Mouse (Mus musculus) hindbrain, embryonic 10.5 days (tissue): ENCODE results near the gene Tmcc1. TPM values are rescaled to one million over a fixed set of nuclear protein-coding genes. Genes with fewer than 3 reads are reported as not detected.

Source experiments
- DNase-seq: peaks from one replicate; pipeline ENCODE4 v3.0.0-alpha.2; 2017; ENCODE audit warnings: low spot score
- H3K27ac ChIP-seq: fragments of 300-500 bp; sonication (generic); 2 replicates; pipeline ENCODE4 v1.5.1; 2016; ENCODE audit warnings: mild to moderate bottlenecking, moderate library complexity
- H3K27me3 ChIP-seq: fragments of 300-500 bp; sonication (generic); 2 replicates; pipeline ENCODE4 v1.6.1; 2016; ENCODE audit warnings: mild to moderate bottlenecking; ENCODE audit not compliant: poor library complexity, insufficient read depth, severe bottlenecking
- H3K36me3 ChIP-seq: fragments of 300-500 bp; sonication (generic); 2 replicates; pipeline ENCODE4 v1.6.1; 2016; ENCODE audit warnings: mild to moderate bottlenecking, moderate library complexity
- H3K4me1 ChIP-seq: fragments of 300-500 bp; sonication (generic); replicated peaks from 2 replicates; pipeline ENCODE4 v1.6.1; 2016; ENCODE audit warnings: mild to moderate bottlenecking
- H3K4me3 ChIP-seq: fragments of 300-500 bp; sonication (generic); 2 replicates; pipeline ENCODE4 v1.5.1; 2016; ENCODE audit warnings: mild to moderate bottlenecking, moderate library complexity
- H3K9me3 ChIP-seq: fragments of 300-500 bp; sonication (generic); 2 replicates; pipeline ENCODE4 v1.6.1; 2016; ENCODE audit warnings: mild to moderate bottlenecking, moderate library complexity
- WGBS: fragments of 180-500 bp; shearing (Covaris S2); methylation state at CpG from one replicate; pipeline ENCODE4 v1.1.7; 2016; 5-methylcytosine and 5-hydroxymethylcytosine counted together
- polyA plus RNA-seq: library from polyadenylated mRNA; unstranded; fragments of >200 nt; fragmentation: Nextera tagmentation; extraction: Ambion mirVana; gene quantifications from 2 replicates; pipeline ENCODE4 v1.2.1, GENCODE M21; 2016

The Tmcc1 gene
- polyA plus RNA-seq, 1 experiment from 2014 or later = 17.9 TPM

DNA sequence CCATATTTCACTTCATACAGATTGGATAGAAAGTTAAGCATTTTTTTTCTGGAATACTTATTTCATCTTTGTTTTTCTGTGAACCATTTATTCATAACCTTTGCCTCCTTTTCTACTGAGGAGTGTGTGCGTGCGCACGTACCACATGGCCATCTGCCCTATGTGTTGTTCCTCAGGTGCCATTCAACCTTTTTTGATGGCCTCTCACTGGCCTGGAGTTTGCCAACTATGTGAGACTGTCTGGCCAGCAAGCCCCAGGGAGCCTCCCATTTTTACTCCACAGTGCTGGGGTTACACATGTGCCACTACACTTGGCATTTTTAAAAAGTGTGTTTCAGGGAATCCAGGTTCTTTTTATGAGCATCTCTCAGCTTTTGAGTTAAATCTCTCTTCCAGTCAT is 177.4 kb downstream of the Tmcc1 start:
- Histone ChIP-seq H3K4me1 (peaks cover 6% of the 10 kb centered on the region), H3K27me3 (no peaks in the 10 kb centered on the region), H3K9me3 (no peaks in the 10 kb centered on the region), H3K4me3 (no peak overlapping the region), H3K36me3 (peaks cover 21% of the 10 kb centered on the region), H3K27ac (no peak overlapping the region)
- no peak for DNase-seq
- WGBS = 94% methylated on average over 3 of the region's 3 CpGs

DNA sequence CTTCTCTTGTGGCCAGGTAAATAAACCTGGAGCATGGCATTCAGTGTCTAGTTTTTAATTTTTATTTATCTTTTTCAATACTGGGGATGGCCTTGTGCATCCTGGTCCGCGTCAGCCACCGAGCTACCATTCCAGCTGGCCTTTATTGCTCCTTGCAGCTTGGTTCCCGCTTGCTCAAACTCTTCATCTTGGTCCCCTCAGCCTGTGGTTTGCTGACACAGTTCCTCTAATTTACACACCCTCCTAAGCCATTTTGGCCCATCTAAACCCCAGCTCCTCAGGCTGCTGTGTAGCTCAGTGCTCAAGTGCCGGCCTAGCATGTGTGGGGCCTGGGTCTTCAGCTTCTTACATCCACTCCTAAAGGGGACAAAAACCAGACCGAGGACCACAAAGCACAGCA is 179.2 kb downstream of the Tmcc1 start:
- no peaks in the 10 kb centered on the region for H3K27me3 ChIP-seq
- H3K4me1 ChIP-seq = peaks cover 6% of the 10 kb centered on the region
- WGBS = 91% methylated on average over 6 of the region's 6 CpGs
- no peaks in the 10 kb centered on the region for H3K9me3 ChIP-seq
- H3K27ac ChIP-seq = no peak overlapping the region
- 0 out of 2 replicates have a peak, but pooled peaks cover 5% of the 10 kb centered on the region for H3K36me3 ChIP-seq
- no peak for DNase-seq
- no peak overlapping the region for H3K4me3 ChIP-seq

DNA sequence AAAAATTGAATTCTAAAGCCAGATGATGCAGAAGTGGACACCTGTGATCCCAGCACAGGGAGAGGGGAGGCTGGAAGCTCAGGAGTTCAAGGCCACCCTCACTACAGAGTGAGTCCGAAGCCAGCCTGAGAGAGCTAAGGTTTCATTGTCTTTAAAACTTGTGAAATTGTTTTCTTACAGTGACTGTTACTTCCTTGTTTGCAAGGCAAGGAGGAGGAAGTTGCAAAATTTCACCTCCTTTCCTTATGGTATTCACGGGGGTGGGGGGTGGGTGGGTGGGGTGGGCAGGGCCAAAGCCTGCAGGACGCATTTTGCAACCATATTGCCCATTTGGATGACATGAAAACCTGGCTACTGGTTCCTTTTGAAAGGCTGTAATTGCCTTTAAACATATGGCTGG is 179.6 kb downstream of the Tmcc1 start:
- 77% methylated on average over 3 of the region's 3 CpGs for WGBS
- no peak overlapping the region for H3K27ac ChIP-seq
- H3K9me3 ChIP-seq = no peaks in the 10 kb centered on the region
- peaks cover 6% of the 10 kb centered on the region for H3K4me1 ChIP-seq
- 0 out of 2 replicates have a peak, but pooled peaks cover 1% of the 10 kb centered on the region for H3K36me3 ChIP-seq
- no peak for DNase-seq
- H3K4me3 ChIP-seq = no peak overlapping the region
- H3K27me3 ChIP-seq = no peaks in the 10 kb centered on the region

DNA sequence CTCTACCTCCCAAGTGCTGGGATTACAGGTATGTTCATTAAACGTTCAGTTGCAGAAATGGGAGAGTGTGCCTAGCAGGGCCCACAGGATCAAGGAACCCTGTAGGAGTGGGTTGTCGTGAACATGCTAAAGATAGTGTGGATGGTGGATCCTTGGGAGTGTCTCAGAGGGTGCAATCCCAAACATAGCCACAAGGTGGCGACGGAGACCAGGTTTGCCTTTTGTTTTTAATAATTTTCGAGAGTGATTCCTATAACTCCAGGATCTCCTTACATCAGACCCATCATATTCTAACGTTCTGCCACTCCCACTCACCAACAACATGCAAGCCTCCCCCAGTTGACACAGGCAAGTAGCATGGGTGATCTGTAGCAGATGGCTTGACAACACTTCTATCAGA is 182.7 kb downstream of the Tmcc1 start:
- H3K27me3 ChIP-seq = peaks cover 15% of the 10 kb centered on the region; the same call in 1 of the 2 replicates
- no peak overlapping the region for H3K4me3 ChIP-seq
- 6% methylated on average over 6 of the region's 6 CpGs for WGBS

DNA sequence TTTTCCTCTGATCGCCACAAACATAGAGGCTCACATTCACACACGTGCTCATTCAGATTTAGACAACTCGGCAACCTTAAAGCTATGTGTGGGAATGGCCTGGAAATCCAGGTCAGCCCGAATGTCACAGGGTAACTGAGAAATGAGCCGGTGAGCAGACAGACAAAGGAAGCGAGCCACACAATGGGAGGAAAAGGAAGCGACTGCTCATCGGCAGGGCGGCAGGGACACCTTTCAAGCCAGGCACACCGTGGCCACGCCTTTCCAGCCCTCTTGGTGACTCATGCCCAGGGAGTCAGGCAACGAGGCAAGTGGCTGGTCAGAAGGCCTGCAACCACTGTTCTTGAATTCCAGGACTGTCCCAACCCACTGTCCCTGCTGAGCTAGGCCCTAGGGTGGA is 183.9 kb downstream of the Tmcc1 start:
- DNase-seq = no peak
- 50% methylated on average over 12 of the region's 12 CpGs for WGBS
- Histone ChIP-seq H3K36me3 (no peaks in the 10 kb centered on the region), H3K9me3 (no peaks in the 10 kb centered on the region), H3K4me3 (no peak overlapping the region), H3K27me3 (peaks cover 15% of the 10 kb centered on the region; the same call in 1 of the 2 replicates), H3K4me1 (peaks cover 38% of the 10 kb centered on the region), H3K27ac (no peak overlapping the region)

More for the DNA sequence above, 182.7 kb downstream of the Tmcc1 start:
- Histone ChIP-seq H3K27ac (no peak overlapping the region), H3K4me1 (peaks cover 31% of the 10 kb centered on the region), H3K36me3 (no peaks in the 10 kb centered on the region), H3K9me3 (no peaks in the 10 kb centered on the region)
- peak; percentile 82 for DNase-seq

DNA sequence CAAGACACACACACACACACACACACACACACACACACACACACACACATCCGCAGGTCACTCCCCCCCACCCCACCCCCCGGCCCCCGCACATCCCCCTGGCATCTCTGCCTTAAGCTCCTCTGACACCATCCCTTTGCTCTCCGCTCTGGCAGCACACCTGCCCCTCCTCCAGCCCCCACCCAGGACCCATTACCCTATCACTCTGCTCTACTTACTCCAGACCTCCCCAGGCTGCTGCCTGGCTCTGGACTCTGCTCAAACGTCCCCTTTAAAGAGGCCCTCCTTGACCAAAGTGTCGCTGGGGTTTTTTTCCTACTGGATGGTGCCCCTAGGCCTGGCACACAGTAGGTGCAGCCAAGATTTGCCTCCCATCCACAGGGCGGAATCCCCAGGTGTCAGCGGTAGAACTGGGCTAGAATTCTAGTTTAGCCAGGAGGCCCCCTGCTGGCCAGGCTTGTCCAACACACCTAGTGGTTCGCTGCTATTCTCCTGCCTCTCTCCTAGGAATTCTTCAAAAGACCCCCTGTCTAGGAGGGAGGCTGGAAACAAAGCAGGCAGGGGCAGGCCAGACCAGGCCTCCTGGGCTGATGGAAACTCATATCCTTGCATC is 185.6 kb downstream of the Tmcc1 start:
- 25% methylated on average over 9 of the region's 9 CpGs for WGBS
- H3K9me3 ChIP-seq = no peaks in the 10 kb centered on the region
- H3K4me1 ChIP-seq = peaks cover 52% of the 10 kb centered on the region
- H3K4me3 ChIP-seq = no peak overlapping the region
- H3K27me3 ChIP-seq = peaks cover 17% of the 10 kb centered on the region; the same call in 1 of the 2 replicates
- H3K27ac ChIP-seq = no peak overlapping the region; the same call in 1 of the 2 replicates
- DNase-seq = peak; percentile 75
- no peaks in the 10 kb centered on the region for H3K36me3 ChIP-seq

DNA sequence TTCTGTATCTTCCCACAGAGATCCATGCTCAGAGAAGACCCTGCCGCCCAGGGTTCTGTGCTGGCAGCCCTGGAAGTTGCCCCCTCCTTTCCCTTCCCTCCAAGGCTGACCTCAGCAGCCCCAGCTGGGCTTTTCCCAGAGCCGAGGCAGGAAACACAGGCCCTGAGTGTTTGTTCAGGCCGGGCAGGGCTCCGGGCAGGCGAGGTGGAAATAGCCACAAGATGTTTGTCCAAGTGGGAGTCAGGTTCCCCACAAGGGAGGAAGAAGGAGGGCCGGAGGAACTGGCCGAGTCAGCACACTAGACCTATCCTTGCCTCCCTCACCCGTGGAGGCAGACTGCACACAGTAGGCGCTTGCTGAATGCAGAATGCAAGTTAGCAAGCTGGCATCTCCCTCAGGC is 186.6 kb downstream of the Tmcc1 start:
- Histone ChIP-seq H3K27me3 (peaks cover 18% of the 10 kb centered on the region; the same call in 1 of the 2 replicates), H3K36me3 (no peaks in the 10 kb centered on the region), H3K4me1 (peaks cover 57% of the 10 kb centered on the region), H3K9me3 (no peaks in the 10 kb centered on the region), H3K27ac (peak overlapping the region; percentile 50), H3K4me3 (no peak overlapping the region)
- WGBS = 35% methylated on average over 9 of the region's 9 CpGs
- DNase-seq = no peak

DNA sequence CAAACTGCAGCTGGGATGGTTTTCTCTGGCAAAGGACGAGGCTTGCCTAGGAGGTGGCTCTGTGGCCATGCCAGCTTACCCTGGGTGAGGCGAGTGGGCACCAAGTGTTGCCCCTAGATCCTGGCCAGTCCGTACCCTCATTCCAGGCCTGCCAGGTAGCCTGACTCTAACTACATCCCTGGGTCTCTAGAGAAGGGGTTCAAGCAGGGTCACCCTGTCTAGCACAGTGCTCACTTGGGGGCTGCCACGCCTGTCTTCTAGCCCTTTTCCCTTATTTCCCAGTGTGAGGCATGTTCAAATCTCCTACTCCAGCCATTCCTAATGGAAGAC is 187.4 kb downstream of the Tmcc1 start:
- H3K36me3 ChIP-seq = no peaks in the 10 kb centered on the region
- peaks cover 18% of the 10 kb centered on the region; the same call in 1 of the 2 replicates for H3K27me3 ChIP-seq
- DNase-seq = no peak
- H3K4me1 ChIP-seq = peaks cover 57% of the 10 kb centered on the region
- H3K4me3 ChIP-seq = no peak overlapping the region
- WGBS = 79% methylated on average over 4 of the region's 4 CpGs
- H3K27ac ChIP-seq = peak overlapping the region; percentile 50
- H3K9me3 ChIP-seq = no peaks in the 10 kb centered on the region

DNA sequence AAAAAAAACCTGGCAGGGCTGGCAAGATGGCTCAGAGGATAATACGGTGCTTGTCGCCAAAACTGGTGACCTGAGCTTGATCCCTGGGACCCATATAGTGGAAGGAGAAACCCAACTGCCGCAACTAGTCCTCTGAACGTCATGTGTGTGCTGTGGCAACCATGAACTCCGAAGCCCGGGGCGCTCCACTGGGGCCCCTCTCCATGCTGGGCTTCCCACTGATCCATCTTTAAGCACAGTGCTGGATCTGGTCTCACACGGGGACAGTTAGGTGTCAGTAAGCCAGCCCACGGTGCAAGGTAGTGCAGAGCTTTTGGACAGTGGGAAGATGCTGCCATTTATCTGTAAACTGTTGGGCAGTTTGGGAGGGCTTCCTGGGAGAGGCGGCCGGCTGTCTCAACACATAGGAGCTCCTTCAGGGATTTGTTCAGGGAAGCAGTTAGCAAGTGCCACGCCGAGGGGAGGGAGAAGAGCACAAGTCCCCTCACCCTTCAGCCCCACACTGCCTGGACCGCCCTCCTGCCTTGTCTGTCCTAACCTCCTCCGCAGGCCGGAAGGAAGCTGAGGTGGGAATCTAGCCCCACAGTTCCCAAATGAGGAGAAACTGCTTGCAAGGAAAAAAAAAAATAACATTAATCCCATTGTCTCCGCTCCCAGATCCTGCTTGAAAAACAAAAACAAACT is 187.9 kb downstream of the Tmcc1 start:
- Histone ChIP-seq H3K9me3 (no peaks in the 10 kb centered on the region), H3K36me3 (no peaks in the 10 kb centered on the region), H3K27me3 (peaks cover 18% of the 10 kb centered on the region; the same call in 1 of the 2 replicates), H3K27ac (peak overlapping the region; percentile 50; the same call in 1 of the 2 replicates), H3K4me1 (peaks cover 57% of the 10 kb centered on the region), H3K4me3 (no peak overlapping the region)
- DNase-seq = no peak
- 72% methylated on average over 17 of the region's 17 CpGs for WGBS

DNA sequence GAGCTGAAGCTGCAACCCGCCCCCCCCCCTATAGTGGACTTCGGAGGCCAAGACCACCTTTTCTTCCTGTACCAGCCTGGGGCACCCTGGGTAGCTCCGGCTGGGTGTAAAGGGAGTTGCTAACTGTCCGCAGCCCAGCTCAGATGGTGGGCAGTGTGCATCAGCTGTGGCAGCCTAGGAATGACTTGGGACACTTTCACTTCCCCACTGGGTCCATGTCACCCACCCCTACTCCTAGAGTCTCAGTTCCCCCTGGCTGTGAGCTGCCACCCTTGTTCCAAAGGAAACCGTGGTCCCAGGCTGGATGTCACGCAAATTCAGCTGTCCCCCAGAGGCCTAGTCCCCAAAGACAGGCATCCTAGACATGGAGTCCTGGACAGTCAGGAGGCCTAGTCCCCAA is 188.6 kb downstream of the Tmcc1 start:
- Histone ChIP-seq H3K9me3 (no peaks in the 10 kb centered on the region), H3K4me1 (peaks cover 57% of the 10 kb centered on the region), H3K27ac (peak overlapping the region; percentile 78), H3K4me3 (no peak overlapping the region), H3K36me3 (no peaks in the 10 kb centered on the region), H3K27me3 (peaks cover 18% of the 10 kb centered on the region; the same call in 1 of the 2 replicates)
- 85% methylated on average over 6 of the region's 6 CpGs for WGBS
- DNase-seq = no peak

DNA sequence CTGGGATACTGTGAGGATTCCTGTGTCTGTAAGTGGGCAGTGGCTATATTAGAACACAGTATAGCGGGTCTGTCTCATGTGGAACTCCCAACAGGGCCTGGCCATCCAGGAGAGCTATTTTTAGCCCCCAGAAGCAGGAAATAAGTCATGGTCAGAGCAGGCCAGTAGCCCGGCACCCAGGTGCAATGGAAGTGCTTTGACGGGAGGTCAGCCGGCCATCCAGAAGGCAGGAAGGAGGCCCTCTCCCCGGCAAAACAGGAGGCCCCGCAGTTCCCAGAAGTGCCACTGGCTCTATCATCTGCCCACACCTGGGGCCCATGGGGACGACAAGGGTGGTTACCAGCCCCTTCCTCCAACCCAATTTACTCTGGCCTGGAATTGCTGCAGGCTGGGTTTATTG is 189.2 kb downstream of the Tmcc1 start:
- Histone ChIP-seq H3K27ac (peak overlapping the region; percentile 78), H3K4me3 (no peak overlapping the region), H3K9me3 (no peaks in the 10 kb centered on the region), H3K27me3 (peaks cover 18% of the 10 kb centered on the region; the same call in 1 of the 2 replicates), H3K36me3 (no peaks in the 10 kb centered on the region), H3K4me1 (peaks cover 61% of the 10 kb centered on the region)
- WGBS = 64% methylated on average over 7 of the region's 7 CpGs
- DNase-seq = no peak

DNA sequence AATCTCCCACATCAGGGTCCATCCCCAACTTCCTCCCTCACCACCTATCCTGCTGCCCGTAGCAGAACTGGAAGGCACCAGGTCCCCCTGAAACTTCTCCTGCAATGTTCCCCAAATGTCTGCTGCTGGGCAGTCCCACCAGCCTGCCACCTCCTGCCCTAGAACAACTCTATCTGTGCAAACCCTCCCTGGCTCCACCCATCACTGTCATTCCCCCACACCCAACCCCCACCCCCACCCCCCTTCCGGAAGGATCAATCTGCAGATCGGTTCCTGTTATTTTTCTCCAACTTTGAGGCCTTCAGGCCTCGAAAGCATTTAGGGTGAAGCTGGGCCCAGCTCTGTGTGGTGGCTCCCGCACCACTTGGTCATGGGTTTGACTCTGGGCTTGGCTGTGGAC is 189.8 kb downstream of the Tmcc1 start:
- no peaks in the 10 kb centered on the region for H3K9me3 ChIP-seq
- no peak for DNase-seq
- H3K27ac ChIP-seq = peak overlapping the region; percentile 78
- WGBS = 72% methylated on average over 5 of the region's 5 CpGs
- H3K4me1 ChIP-seq = peaks cover 66% of the 10 kb centered on the region
- peaks cover 18% of the 10 kb centered on the region; the same call in 1 of the 2 replicates for H3K27me3 ChIP-seq
- no peaks in the 10 kb centered on the region for H3K36me3 ChIP-seq
- no peak overlapping the region for H3K4me3 ChIP-seq

DNA sequence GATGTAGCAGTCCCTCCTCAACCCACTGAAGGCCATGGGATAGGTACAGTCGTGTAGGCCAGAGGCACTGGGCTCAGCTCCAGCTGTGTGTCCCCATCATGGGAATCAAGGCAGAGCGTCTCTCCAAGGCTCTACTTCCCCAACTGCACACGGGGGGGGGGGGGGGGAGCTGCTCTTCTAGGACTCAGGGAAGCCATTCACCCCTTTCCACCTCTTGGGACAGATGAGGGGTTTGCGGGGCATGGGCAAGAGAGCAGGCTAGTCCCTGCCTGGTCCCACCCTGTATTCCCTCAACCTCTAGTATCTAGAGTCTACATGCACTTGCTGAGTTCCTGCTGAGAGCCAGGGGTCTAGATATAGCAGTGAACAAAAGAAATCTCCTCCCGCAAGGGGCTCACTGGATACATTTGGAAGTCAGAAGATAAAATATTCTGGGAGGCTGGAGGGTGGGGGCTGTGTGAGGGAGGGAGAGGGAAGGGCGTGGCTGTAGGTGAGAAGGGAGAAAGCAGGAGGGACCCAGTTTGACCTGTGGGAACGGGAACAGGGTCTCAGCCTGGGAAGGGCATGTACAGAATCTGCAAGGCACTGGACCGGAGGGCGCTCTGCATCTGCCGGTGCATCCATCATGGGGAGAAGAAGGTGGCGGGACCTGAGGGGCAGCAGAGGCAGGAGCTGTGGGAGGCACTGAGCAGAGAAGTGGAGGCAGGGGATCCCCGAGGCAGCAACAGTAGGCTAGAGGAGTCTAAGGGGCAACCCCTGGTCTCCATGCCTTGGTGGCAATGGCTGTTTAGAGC is 190.8 kb downstream of the Tmcc1 start:
- peak overlapping the region; percentile 64; the same call in 1 of the 2 replicates for H3K27ac ChIP-seq

More for the DNA sequence above, 190.8 kb downstream of the Tmcc1 start:
- Histone ChIP-seq H3K4me1 (peaks cover 70% of the 10 kb centered on the region), H3K4me3 (no peak overlapping the region), H3K36me3 (no peaks in the 10 kb centered on the region), H3K27me3 (peaks cover 17% of the 10 kb centered on the region; the same call in 1 of the 2 replicates), H3K9me3 (no peaks in the 10 kb centered on the region)
- WGBS = 71% methylated on average over 12 of the region's 12 CpGs
- no peak for DNase-seq
